Mouse (Mus musculus): ENCODE measurements around the gene Taf12. TPM values are rescaled to one million over a fixed set of nuclear protein-coding genes. Genes with fewer than 3 reads are reported as not detected.

Taf12 gene
- polyA plus RNA-seq, 1 experiment from 2014 or later, result 68.0 TPM

DNA sequence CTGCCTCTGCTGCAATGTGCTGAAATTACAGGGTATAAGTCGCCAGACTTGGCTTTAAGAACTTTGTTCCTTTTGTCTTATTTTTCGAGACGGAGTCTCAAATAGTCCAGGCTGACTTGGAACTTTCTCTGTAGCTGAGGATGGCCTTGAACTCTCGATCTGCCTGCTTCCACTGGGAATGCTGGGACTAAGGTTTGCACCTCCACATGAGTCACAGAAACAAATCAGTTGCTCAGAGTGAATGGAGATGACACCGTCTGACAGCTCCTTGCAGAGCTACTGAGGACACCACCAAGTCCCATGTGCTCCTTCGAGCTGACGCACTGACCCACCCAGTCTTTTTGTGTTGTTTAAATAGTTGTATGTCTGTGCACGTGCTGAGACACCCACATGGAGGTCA, 21.0 kb upstream of the Taf12 start:
- Histone ChIP-seq H3K36me3 (ENCODE audit: control insufficient read depth, insufficient read depth, low read length) (peaks cover 9% of the 10 kb centered on the region), H3K4me1 (replicated peaks; ENCODE audit: control insufficient read depth, insufficient read depth, low read length) (no peaks in the 10 kb centered on the region), H3K9me3 (ENCODE audit: control insufficient read depth, low read length) (no peaks in the 10 kb centered on the region), H3K27me3 (ENCODE audit: control insufficient read depth, insufficient read depth, low read length) (no peaks in the 10 kb centered on the region), H3K4me2 (ENCODE audit: low read depth, low read length, severe bottlenecking) (no peak overlapping the region), H3K9ac (ENCODE audit: low read length) (no peak overlapping the region), H3K4me3 (ENCODE audit: low read depth, low read length) (no peak overlapping the region), H3K27ac (ENCODE audit: low read depth, low read length) (no peak overlapping the region)
- ATAC-seq (replicated peaks; ENCODE audit: low FRiP score) (no peak), DNase-seq (ENCODE audit: low spot score) (no peak)
- WGBS, result 89% methylated on average over 8 of the region's 8 CpGs

DNA sequence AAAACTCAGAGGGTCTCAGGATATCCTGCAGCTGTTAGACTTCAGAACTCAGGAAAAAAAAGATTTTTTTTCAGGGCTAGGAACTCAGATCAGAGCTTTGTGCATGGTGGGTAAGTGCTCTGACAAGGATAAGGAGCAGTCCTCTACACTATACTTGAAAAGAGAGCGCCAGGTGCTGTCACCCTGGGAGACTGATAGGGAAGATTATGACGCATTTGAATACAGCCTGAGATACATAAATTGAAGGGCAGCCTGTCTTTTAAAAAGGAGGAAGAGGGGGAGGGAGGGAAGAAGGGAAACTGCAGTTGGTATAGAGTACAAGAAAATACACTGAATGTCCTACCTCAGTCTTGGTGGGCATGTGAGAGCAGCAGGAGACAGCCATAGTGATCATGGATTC, 20.6 kb upstream of the Taf12 start:
- no peak for DNase-seq (ENCODE audit: low spot score)
- Histone ChIP-seq H3K4me2 (ENCODE audit: low read depth, low read length, severe bottlenecking) (no peak overlapping the region), H3K36me3 (ENCODE audit: control insufficient read depth, insufficient read depth, low read length) (peaks cover 9% of the 10 kb centered on the region)

DNA sequence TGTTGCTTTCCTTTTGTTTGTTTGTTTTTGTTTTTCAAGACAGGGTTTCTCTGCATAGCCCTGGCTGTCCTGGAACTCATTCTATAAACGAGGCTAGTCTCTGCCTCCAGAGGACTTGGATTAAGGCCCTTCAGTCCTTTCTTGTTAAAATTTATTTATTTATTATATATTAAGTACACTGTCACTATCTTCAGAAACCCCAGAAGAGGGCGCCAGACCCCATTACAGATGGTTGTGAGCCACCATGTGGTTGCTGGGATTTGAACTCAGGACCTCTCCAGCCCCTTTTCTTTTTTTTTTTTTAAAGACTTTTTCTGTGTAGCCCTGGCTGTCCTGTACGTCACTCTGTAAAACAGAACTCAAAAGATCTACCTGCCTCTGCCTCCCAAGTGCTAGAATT, 19.2 kb upstream of the Taf12 start:
- Histone ChIP-seq H3K9ac (ENCODE audit: low read length) (no peak overlapping the region), H3K4me1 (replicated peaks; ENCODE audit: control insufficient read depth, insufficient read depth, low read length) (0 out of 2 replicates have a peak, but pooled peaks cover 3% of the 10 kb centered on the region), H3K36me3 (ENCODE audit: control insufficient read depth, insufficient read depth, low read length) (peaks cover 8% of the 10 kb centered on the region), H3K27me3 (ENCODE audit: control insufficient read depth, insufficient read depth, low read length) (no peaks in the 10 kb centered on the region), H3K27ac (ENCODE audit: low read depth, low read length) (no peak overlapping the region), H3K4me3 (ENCODE audit: low read depth, low read length) (no peak overlapping the region), H3K4me2 (ENCODE audit: low read depth, low read length, severe bottlenecking) (no peak overlapping the region), H3K9me3 (ENCODE audit: control insufficient read depth, low read length) (no peaks in the 10 kb centered on the region)
- 75% methylated on average over 3 of the region's 3 CpGs for WGBS
- no peak for DNase-seq (ENCODE audit: low spot score)
- ATAC-seq (replicated peaks; ENCODE audit: low FRiP score), result no peak

More for the DNA sequence above, 20.6 kb upstream of the Taf12 start:
- no peak for ATAC-seq (replicated peaks; ENCODE audit: low FRiP score)
- H3K27me3 ChIP-seq (ENCODE audit: control insufficient read depth, insufficient read depth, low read length), result no peaks in the 10 kb centered on the region
- H3K4me1 ChIP-seq (replicated peaks; ENCODE audit: control insufficient read depth, insufficient read depth, low read length), result no peaks in the 10 kb centered on the region
- no peaks in the 10 kb centered on the region for H3K9me3 ChIP-seq (ENCODE audit: control insufficient read depth, low read length)
- no peak overlapping the region for H3K27ac ChIP-seq (ENCODE audit: low read depth, low read length)
- no peak overlapping the region for H3K9ac ChIP-seq (ENCODE audit: low read length)
- no peak overlapping the region for H3K4me3 ChIP-seq (ENCODE audit: low read depth, low read length)
- WGBS, result 82% methylated on average over 2 of the region's 2 CpGs

DNA sequence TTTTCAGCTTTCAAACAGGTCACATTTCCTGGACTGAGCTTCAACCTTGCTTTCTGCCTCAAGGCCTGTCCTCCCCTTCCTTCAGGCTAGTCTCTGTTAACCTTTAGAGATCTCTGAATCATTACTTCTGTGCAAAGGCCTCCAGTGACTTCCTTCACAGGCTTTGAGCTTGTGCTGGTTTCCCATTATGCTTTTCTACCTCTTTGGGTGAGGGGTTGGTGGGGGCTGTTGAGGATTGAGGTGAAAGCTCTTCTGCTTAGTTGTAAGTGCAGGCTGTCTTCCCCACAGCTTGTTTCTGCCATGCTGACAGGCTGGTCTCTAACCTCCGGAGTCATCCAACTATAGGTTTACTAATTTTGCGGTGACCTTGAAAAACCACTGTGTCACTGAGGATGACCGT, 17.8 kb upstream of the Taf12 start:
- no peaks in the 10 kb centered on the region for H3K9me3 ChIP-seq (ENCODE audit: control insufficient read depth, low read length)
- ATAC-seq (replicated peaks; ENCODE audit: low FRiP score), result no peak
- H3K27ac ChIP-seq (ENCODE audit: low read depth, low read length), result no peak overlapping the region
- WGBS, result 91% methylated on average over 3 of the region's 3 CpGs
- peaks cover 3% of the 10 kb centered on the region; the same call in 1 of the 2 replicates for H3K36me3 ChIP-seq (ENCODE audit: control insufficient read depth, insufficient read depth, low read length)
- H3K4me2 ChIP-seq (ENCODE audit: low read depth, low read length, severe bottlenecking), result no peak overlapping the region
- no peaks in the 10 kb centered on the region for H3K27me3 ChIP-seq (ENCODE audit: control insufficient read depth, insufficient read depth, low read length)
- DNase-seq (ENCODE audit: low spot score), result no peak
- H3K4me1 ChIP-seq (replicated peaks; ENCODE audit: control insufficient read depth, insufficient read depth, low read length), result 0 out of 2 replicates have a peak, but pooled peaks cover 3% of the 10 kb centered on the region
- H3K4me3 ChIP-seq (ENCODE audit: low read depth, low read length), result no peak overlapping the region
- no peak overlapping the region for H3K9ac ChIP-seq (ENCODE audit: low read length)

DNA sequence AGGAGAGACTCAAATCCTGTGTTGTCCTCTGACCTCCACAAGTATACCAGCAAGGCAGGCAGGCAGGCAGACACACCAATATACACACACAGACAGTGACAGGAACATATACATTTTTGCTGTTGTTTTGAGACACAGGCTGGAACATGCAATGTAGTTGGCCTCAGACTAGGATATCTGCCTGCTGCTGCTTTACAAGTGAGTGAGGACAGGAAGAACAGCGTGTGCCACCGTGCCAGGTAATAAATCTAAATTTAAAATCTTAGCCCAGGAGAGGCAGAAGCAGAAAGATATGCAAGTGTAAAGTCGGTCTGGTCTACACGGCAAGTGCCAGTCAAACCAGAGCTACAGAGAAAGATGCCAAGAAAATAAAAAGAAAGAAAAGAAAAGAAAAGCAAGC, 14.9 kb upstream of the Taf12 start:
- H3K4me1 ChIP-seq (replicated peaks; ENCODE audit: control insufficient read depth, insufficient read depth, low read length), result peaks cover 5% of the 10 kb centered on the region; the same call in 1 of the 2 replicates
- H3K27me3 ChIP-seq (ENCODE audit: control insufficient read depth, insufficient read depth, low read length), result no peaks in the 10 kb centered on the region
- no peaks in the 10 kb centered on the region for H3K36me3 ChIP-seq (ENCODE audit: control insufficient read depth, insufficient read depth, low read length)
- no peaks in the 10 kb centered on the region for H3K9me3 ChIP-seq (ENCODE audit: control insufficient read depth, low read length)
- no peak overlapping the region for H3K9ac ChIP-seq (ENCODE audit: low read length)
- no peak overlapping the region for H3K27ac ChIP-seq (ENCODE audit: low read depth, low read length)
- ATAC-seq (replicated peaks; ENCODE audit: low FRiP score) (no peak), DNase-seq (ENCODE audit: low spot score) (no peak)
- 94% methylated on average over 4 of the region's 4 CpGs for WGBS
- no peak overlapping the region for H3K4me2 ChIP-seq (ENCODE audit: low read depth, low read length, severe bottlenecking)
- no peak overlapping the region for H3K4me3 ChIP-seq (ENCODE audit: low read depth, low read length)

DNA sequence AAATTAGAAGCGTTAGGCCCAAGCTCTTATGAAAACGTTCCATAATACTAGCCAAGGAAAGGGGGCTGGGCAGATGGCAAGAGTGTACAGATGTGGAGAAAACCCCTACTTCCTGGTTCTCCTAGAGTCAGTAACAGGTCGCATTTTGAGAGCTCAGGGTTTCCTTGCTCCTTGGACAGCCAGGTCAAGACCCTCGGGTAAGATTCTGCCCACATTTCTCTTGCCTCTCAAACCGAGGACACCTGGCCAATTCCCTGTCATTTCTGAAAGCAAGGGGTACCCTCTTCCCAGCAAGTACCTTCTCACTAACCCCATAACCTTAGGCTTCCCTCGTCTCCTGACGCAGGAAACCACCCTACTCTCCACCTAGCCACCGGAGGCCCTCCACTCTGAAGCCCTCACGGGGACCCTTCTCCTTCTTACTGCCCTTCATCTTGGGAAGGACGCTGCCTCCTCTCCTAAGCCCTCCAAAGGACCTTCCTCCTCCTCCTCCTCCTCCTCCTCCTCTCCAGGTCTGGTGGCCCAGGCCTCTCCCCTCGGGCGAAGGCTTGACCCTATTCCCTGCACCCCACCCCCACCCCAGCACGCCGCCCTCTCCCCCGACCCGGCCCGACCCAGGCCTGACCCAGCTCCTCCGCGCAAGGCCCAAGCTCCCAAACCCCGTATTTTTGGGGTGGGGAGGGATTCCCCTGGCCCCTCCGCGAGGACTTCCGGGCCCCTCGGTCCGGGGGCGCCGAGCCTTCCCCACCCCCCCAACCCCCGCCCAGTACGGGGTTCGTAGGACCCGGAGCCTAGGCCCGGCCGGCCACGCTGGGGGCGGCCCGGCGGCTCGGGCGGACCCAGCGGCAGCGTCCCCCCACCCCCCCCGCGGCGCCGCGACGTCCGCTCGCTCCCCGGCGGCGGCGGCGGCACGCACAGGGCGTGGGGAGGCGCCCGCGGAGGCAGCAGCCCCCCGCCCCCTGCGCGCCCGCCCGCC, 13.5 kb upstream of the Taf12 start:
- Histone ChIP-seq H3K9me3 (ENCODE audit: control insufficient read depth, low read length) (no peaks in the 10 kb centered on the region), H3K36me3 (ENCODE audit: control insufficient read depth, insufficient read depth, low read length) (no peaks in the 10 kb centered on the region), H3K4me1 (replicated peaks; ENCODE audit: control insufficient read depth, insufficient read depth, low read length) (peaks cover 5% of the 10 kb centered on the region; the same call in 1 of the 2 replicates), H3K4me2 (ENCODE audit: low read depth, low read length, severe bottlenecking) (peak overlapping the region; percentile 76), H3K27ac (ENCODE audit: low read depth, low read length) (peak overlapping the region; percentile 90), H3K9ac (ENCODE audit: low read length) (peak overlapping the region; percentile 94), H3K4me3 (ENCODE audit: low read depth, low read length) (peak overlapping the region; percentile 91), H3K27me3 (ENCODE audit: control insufficient read depth, insufficient read depth, low read length) (no peaks in the 10 kb centered on the region)
- 4% methylated on average over 31 of the region's 64 CpGs for WGBS
- DNase-seq (ENCODE audit: low spot score) (peak; percentile 82), ATAC-seq (replicated peaks; ENCODE audit: low FRiP score) (peak; percentile 69)

DNA sequence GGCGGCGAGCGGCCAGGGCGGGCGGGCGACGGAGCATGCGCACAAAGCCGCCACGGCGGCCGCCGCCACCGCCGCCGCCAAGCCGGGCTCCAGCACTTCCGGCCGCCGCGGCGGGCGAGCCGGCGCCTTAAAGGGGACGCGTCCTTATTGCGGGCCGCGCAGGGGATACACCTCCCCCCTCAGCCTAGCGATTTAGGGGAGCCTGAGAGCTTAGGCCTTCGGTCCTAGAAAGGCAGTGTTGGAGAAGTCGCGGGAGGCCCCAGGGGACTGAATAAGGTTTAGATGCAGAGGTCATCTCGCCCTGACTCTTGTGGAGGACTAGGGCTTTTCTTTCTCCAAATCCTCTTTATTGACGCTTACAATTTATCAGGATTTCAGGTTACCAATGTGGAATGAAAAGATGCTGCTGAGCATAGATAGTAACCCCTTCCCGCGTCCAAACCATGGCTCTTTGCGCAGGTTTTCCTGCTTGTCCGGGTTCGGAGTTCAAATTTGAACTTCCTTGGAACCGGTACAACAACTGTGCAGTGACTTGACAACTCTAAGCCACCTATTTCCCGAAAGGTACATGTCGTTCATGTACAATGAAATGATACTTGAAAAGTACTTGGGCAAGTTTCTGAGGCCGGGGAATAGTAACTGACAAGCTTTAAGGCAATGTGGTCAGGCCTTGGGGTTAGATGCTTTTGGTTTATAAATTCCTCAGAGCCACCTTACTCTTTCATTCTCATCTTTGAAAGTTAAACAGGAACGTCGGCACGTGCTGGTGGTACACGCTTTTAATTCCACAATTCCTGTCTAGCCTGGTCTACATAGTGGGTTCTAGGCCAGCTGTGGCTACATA, 12.4 kb upstream of the Taf12 start, which contains the start of gene Gmeb1:
TSS of gene Gmeb1 (minus strand) at position 89 of the 844 bp plus-strand sequence.
- peak within 1 kb of the TSS; percentile 90 for H3K27ac ChIP-seq (ENCODE audit: low read depth, low read length)
- H3K4me2 ChIP-seq (ENCODE audit: low read depth, low read length, severe bottlenecking), result peak within 1 kb of the TSS; percentile 76
- DNase-seq (ENCODE audit: low spot score), result peak; percentile 89
- peaks cover 5% of the 10 kb centered on the region; the same call in 1 of the 2 replicates for H3K4me1 ChIP-seq (replicated peaks; ENCODE audit: control insufficient read depth, insufficient read depth, low read length)
- no peaks in the 10 kb centered on the region for H3K9me3 ChIP-seq (ENCODE audit: control insufficient read depth, low read length)
- H3K36me3 ChIP-seq (ENCODE audit: control insufficient read depth, insufficient read depth, low read length), result no peaks in the 10 kb centered on the region
- WGBS, result 16% methylated on average over 45 of the region's 49 CpGs
- peak within 1 kb of the TSS; percentile 91 for H3K4me3 ChIP-seq (ENCODE audit: low read depth, low read length)
- H3K27me3 ChIP-seq (ENCODE audit: control insufficient read depth, insufficient read depth, low read length), result no peaks in the 10 kb centered on the region
- ATAC-seq (replicated peaks; ENCODE audit: low FRiP score), result peak; percentile 83
- peak within 1 kb of the TSS; percentile 94 for H3K9ac ChIP-seq (ENCODE audit: low read length)

DNA sequence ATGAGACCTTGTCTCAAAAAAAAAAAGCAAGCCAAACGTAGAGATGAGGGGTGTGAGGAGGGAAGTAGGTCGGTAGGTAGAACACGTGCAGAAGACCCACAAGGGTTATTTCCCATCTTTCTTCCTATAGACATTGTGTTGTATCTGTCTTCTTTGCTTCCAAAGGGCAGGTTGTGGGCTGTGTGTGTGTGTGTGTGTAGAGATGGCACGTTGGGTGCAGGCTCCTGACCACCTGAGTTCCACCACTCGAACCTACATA, 11.9 kb upstream of the Taf12 start:
- ATAC-seq (replicated peaks; ENCODE audit: low FRiP score), result no peak
- Histone ChIP-seq H3K27me3 (ENCODE audit: control insufficient read depth, insufficient read depth, low read length) (no peaks in the 10 kb centered on the region), H3K4me3 (ENCODE audit: low read depth, low read length) (no peak overlapping the region), H3K36me3 (ENCODE audit: control insufficient read depth, insufficient read depth, low read length) (no peaks in the 10 kb centered on the region), H3K9ac (ENCODE audit: low read length) (no peak overlapping the region), H3K4me2 (ENCODE audit: low read depth, low read length, severe bottlenecking) (no peak overlapping the region), H3K4me1 (replicated peaks; ENCODE audit: control insufficient read depth, insufficient read depth, low read length) (peaks cover 5% of the 10 kb centered on the region; the same call in 1 of the 2 replicates), H3K27ac (ENCODE audit: low read depth, low read length) (no peak overlapping the region), H3K9me3 (ENCODE audit: control insufficient read depth, low read length) (no peaks in the 10 kb centered on the region)
- DNase-seq (ENCODE audit: low spot score), result no peak
- 83% methylated on average over 5 of the region's 5 CpGs for WGBS

Data from forebrain, embryonic 11.5 days (tissue).